Mouse (Mus musculus) hindlimb bud, embryonic 11.5 days (tissue): ENCODE data around the gene Hist1h2ai.
A peak's percentile ranks its signal among the peaks of the same experiment; 100 is the strongest.

Experiments
- DNase-seq: peaks from one replicate; pipeline ENCODE4 v3.0.0-alpha.2; 2012; ENCODE audit warnings: low read depth, low spot score; ENCODE audit errors: extremely low spot score

Hist1h2ai gene

GRCm38 (mm10) chr13:21727948-21728572, 11.8 kb downstream of the Hist1h2ai start:
- DNase-seq, result no peak

- no peak for DNase-seq
Measured at GRCm38 (mm10) chr13:21729544-21729943, 13.3 kb downstream of the Hist1h2ai start.

- DNase-seq, result no peak
Measured at GRCm38 (mm10) chr13:21733466-21733865, 17.2 kb downstream of the Hist1h2ai start.

- peak; percentile 98 for DNase-seq
Measured at GRCm38 (mm10) chr13:21734010-21734905, 18.0 kb downstream of the Hist1h2ai start.

GRCm38 (mm10) chr13:21734906-21735767, 18.9 kb downstream of the Hist1h2ai start, which contains the start of gene Hist1h4j:
Gene Hist1h4j, plus strand, starts transcription at chr13:21735064.
- DNase-seq, result peak; percentile 92

- no peak for DNase-seq
Measured at GRCm38 (mm10) chr13:21745006-21745405, 28.8 kb downstream of the Hist1h2ai start.

GRCm38 (mm10) chr13:21749387-21750158, 33.4 kb downstream of the Hist1h2ai start:
- DNase-seq, result peak; percentile 69

GRCm38 (mm10) chr13:21750159-21751017, 34.2 kb downstream of the Hist1h2ai start, which contains the start of gene Hist1h4k:
Gene Hist1h4k, minus strand, starts transcription at chr13:21750505.
- peak; percentile 64 for DNase-seq

GRCm38 (mm10) chr13:21751417-21751816, 35.2 kb downstream of the Hist1h2ai start:
- DNase-seq, result no peak

GRCm38 (mm10) chr13:21751827-21752226, 35.6 kb downstream of the Hist1h2ai start:
- no peak for DNase-seq

GRCm38 (mm10) chr13:21752356-21752755, 36.1 kb downstream of the Hist1h2ai start:
- no peak for DNase-seq

- DNase-seq, result peak; percentile 58
Measured at GRCm38 (mm10) chr13:21753051-21753523, 36.9 kb downstream of the Hist1h2ai start.

GRCm38 (mm10) chr13:21753524-21754285, 37.5 kb downstream of the Hist1h2ai start, which contains the start of the genes Hist1h2ak and Hist1h2bn:
Gene Hist1h2ak, minus strand, starts transcription at chr13:21753827.
Gene Hist1h2bn, plus strand, starts transcription at chr13:21754123.
- DNase-seq, result peak; percentile 96

GRCm38 (mm10) chr13:21754294-21755001, 38.2 kb downstream of the Hist1h2ai start:
- peak; percentile 62 for DNase-seq

GRCm38 (mm10) chr13:21755707-21756106, 39.5 kb downstream of the Hist1h2ai start:
- DNase-seq, result no peak
